Mouse (Mus musculus) T-helper 2 cell (primary cell): ENCODE results near the gene Clec18a.
"Not testable (repeated sequence)": the region's sequence is repeated elsewhere in the genome, so short reads cannot be mapped to it uniquely, and the experiment has no call there.

Experiments used
- in situ Hi-C: fragments of 300-600 bp; cut with MboI, MseI; formaldehyde crosslinking; loops from one replicate; pipeline ENCODE4 v1.15.1; 2025; ENCODE audit warnings: high pct_unique_total_duplicates

Clec18a gene

GRCm38 (mm10) chr8:111092326-111092725 lies at the start of gene Clec18a:
TSS of gene Clec18a (minus strand) at chr8:111092426.
- in situ Hi-C loops: loop anchor here (5.0 to 25.0 kb wide), 3 partner anchors 35 to 455 kb away; partner anchors contain the start of gene Exosc6

DNA sequence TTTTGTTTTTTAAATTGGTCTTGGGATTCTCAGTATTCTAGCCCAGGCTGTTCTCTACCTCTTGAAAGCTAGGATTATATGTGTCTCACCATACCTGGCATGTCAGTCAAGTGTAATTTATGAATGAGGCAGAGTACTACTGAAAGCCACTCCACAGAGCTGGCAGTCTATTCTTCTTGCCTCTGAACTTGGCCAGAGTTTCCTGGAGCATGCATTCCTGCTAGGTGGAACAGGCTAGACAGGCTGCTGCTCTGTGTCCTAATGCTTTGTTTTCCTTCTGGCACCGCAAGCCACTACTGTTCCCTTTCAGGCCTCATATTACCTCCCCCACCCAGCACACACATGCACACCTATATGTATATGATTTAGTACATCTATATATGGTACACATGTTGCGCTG lies 38.5 kb upstream of the Clec18a start:
- in situ Hi-C loops: no loop called here

- in situ Hi-C loops: no loop called here
These were observed 27.3 kb upstream of the Clec18a start for GRCm38 (mm10) chr8:111119481-111119880.

- in situ Hi-C loops: no loop called here
These were observed 22.7 kb upstream of the Clec18a start for GRCm38 (mm10) chr8:111114891-111115290.

DNA sequence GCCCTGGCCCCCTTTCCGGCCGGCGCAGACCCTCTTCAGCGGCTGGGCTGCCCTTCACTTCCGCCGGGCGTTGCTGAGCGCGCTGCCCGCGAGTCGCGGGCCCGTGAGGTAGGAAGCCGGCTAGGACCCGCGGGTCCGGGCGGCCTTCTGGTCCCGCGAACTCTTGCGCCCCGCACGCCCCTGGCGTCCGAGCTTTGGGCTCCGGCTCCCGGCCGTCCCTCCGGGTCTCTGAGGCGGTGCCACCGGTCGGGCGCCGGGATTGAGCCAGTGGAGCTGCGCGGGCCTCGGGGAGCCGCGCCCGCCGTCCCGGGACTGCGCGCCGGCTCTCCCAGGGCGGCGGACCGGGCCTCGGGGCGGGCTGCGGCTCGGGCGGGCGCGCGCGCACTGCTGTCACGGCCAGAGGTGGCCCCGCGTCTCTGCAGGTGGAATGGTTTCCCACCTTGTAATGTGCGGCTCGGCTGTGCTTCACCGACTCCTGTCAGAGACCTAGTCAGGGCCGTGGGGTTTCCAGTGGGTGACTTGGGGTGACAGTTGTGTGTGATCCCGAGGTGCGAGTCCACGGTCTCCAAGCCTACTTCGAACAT lies 2.6 kb upstream of the Clec18a start:
- in situ Hi-C loops: loop anchor here (5.0 to 25.0 kb wide), 3 partner anchors 38 to 458 kb away; partner anchors contain the start of gene Exosc6

DNA sequence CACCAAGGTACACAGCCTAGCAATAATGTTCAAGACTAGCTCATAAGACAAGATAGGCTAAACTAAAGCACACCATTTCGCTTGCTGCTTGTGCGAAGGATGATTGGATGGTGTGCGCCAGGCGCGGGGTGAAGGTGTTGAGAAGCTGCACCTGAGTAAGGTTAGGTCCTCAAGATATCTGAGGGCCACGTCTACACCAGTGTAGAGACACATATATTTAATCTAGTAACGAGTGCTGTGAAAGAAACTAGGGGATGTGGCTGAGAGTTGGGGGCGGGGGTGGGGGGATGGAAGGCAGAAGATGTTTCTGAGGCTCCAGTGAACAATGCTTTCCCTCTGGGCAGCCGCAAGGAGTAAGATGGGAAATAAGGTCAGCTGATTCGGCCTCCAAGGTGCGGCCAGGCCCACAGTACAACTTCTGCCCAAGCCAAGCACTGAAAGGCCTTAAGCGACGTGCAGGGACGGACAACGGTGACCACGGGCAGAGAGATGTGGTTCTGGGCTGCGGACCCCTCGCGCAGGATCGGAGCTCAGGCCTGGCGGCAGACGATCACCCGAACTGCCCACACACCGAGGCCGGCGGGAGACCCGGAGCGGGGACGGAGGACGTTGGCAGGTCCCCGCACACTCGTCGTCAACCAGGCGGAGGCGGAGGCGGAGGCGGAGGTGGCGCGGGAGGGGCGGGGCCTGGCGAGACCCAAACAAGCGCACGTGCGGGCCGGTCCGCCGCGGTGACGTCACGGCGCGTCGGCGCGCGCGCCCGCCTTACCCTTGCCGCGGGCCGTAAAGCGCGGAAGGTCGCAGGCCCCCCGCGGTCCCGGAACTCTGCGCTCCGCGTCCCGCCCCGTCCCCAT lies 1.9 kb upstream of the Clec18a start, which contains the start of gene Pdpr:
Pdpr (plus strand) TSS at position 766 of the 854 bp plus-strand sequence.
- in situ Hi-C loops: loop anchor here (5.0 to 25.0 kb wide), 3 partner anchors 37 to 457 kb away; partner anchors contain the start of gene Exosc6

- in situ Hi-C loops: loop anchor here (5.0 to 25.0 kb wide), 3 partner anchors 34 to 454 kb away; partner anchors contain the start of gene Exosc6
These were observed 520 bp downstream of the Clec18a start for GRCm38 (mm10) chr8:111091706-111092105.

GRCm38 (mm10) chr8:111090126-111090525 lies 2.1 kb downstream of the Clec18a start:
- in situ Hi-C loops: loop anchor here (5.0 to 25.0 kb wide), 3 partner anchors 33 to 453 kb away; partner anchors contain the start of gene Exosc6

- in situ Hi-C loops: loop anchor here (25.0 kb wide), 1 partner anchor 447 kb away; no protein-coding TSS in a partner anchor
These were observed 8.3 kb downstream of the Clec18a start for GRCm38 (mm10) chr8:111083936-111084335.

- in situ Hi-C loops: loop anchor here (25.0 kb wide), 1 partner anchor 444 kb away; no protein-coding TSS in a partner anchor
These were observed 10.5 kb downstream of the Clec18a start for GRCm38 (mm10) chr8:111081580-111082258.

- in situ Hi-C loops: loop anchor here (25.0 kb wide), 1 partner anchor 443 kb away; no protein-coding TSS in a partner anchor
These were observed 12.4 kb downstream of the Clec18a start for GRCm38 (mm10) chr8:111079861-111080271.

DNA sequence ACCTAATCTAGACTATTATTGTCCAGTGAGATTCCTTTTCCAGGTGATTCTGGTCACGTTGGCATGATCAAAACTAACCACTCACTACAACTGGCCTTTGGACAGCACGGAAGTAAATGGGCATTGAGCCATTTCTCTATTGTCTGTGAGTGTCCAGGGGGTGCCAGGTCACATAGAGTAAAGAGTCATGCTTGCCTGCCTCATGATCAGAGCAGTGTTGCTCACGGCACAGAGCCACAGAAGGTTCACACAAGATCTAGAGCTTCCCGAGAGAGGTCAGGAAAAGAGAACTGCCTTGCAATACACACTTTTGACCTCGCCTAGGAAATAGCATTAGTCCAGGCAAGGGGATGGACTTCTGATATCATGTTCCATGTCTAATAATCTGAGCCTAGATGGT lies 12.8 kb downstream of the Clec18a start:
- in situ Hi-C loops: loop anchor here (25.0 kb wide), 1 partner anchor 442 kb away; no protein-coding TSS in a partner anchor

DNA sequence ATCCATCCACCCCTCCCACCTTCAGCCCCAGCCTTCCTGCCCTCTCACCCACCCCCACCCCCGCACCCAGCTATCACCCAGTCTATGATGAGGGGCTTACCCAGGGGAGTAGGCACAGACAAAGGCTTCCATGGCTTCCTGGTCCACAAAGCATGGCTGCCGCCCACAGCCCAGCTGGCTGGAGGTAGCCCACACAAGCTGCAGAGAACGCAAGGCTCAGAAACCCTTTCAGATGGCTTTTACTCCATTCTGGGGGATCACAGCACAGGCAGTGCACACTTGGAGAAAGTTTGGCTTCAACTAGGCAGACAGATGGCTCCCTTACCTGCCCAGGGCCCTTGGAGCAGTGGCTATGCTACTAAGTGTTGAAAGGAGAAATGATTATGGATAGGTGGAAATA lies 16.3 kb downstream of the Clec18a start:
- in situ Hi-C loops: loop anchor here (25.0 kb wide), 1 partner anchor 439 kb away; no protein-coding TSS in a partner anchor

DNA sequence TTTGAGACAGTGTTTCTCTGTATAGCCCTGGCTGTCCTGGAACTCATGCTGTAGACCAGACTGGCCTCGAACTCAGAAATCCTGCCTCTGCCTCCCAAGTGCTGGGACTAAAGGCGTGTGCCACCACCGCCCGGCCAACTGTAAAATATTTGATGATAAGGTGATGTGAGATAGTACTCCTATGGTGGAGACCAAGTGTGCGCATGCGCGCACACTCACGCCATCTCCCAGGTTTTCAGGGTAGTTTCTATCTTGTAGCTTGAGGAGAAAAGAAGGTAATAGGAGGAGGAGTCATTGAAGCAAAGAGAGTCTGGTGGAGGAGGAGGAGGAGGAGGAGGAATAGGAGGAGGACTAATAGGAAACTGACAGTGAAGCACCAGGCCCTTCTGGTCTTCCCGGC lies 23.6 kb downstream of the Clec18a start:
- in situ Hi-C loops: not testable (repeated sequence)

DNA sequence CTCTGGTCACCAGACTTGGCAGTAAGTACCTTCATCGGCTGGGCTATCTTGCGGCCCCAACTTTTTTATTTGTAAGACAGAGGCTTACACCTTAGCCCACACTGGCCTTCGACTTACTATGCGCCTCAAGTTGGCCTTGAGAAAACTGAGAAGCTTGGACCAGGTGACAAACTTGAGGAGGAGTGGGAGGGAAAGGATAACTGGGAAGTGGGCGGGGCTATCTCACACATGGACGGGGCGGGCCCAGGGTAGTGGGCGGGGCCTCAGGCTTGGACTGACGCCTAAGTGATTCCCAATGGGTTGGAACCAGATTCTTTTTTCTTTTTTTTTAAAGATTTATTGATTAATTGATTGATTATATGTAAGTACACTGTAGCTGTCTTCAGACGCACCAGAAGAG lies 24.8 kb downstream of the Clec18a start:
- in situ Hi-C loops: no loop called here

DNA sequence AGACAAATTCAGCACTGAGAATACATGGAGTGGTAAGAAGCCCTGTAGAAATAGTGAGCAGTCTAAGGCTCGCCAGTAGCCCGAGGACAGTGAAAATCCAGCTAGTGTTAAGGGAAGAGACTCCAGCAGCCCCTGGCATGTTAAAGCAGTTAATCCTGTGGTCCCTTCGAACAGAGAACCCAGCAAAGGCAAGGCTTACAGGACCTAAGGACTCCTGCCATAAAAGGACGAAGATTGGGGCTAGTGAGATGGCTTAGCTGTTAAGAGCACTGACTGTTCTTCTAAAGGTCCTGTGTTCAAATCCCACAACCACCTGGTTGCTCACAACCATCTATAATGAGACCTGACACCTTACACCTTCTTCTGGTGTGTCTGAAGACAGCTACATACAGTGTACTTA lies 25.9 kb downstream of the Clec18a start:
- in situ Hi-C loops: no loop called here

DNA sequence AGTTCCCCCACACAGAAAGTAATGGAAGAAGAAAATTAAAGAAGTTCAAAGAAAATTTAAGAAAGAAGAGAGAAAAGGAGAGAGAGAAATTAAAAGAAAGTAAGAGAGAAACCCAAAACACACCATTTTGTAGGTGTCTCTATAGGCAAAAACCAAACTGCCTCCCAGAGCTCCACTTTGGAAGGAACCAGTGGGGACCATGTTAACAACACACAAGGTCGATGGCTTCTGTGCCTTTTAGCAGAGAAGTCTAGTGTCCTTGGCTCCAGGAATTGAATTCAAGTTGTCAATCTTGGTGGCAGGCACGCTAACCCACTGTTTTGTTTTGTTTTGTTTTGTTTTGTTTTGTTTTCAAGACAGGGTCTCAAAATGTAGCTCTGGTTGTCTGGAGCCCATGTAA lies 29.3 kb downstream of the Clec18a start:
- in situ Hi-C loops: no loop called here

- in situ Hi-C loops: no loop called here
These were observed 30.0 kb downstream of the Clec18a start for GRCm38 (mm10) chr8:111062072-111062757.

DNA sequence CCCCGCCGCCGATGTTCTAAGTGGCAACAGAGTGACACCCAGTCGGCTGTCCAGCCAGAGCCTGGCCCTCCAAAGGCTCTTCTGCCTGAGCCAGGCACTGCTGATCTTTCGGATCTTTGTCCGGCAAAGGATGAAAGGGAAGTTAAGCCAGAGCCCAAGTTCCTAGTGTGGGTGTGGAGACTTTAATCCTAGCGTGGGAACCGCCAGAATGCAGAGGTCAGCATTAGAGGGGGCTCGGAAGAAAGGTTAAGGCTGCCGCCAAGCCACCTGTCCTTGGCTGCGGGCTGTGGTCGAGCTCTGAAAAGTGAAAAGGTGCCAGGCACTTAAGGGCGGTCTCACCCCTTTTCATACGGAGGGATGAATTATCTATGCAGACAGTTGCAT lies 30.5 kb downstream of the Clec18a start:
- in situ Hi-C loops: no loop called here

- in situ Hi-C loops: loop anchor here (5.0 kb wide), 1 partner anchor 33 kb away; the partner anchor contains the start of genes Clec18a and Pdpr
These were observed 33.2 kb downstream of the Clec18a start for GRCm38 (mm10) chr8:111058946-111059572.
